Mouse (Mus musculus) kidney, adult 2 months (tissue): Measurements from ENCODE around the gene Hint1.

Experiments used
- CTCF ChIP-seq: fragments of 200-500 bp; conservative IDR thresholded peaks from 2 replicates; pipeline ENCODE4 v1.5.1; 2011; ENCODE audit warnings: low read depth, mild to moderate bottlenecking, control low read depth, low read length, moderate library complexity, mixed read lengths; ENCODE audit not compliant: insufficient read depth, insufficient read length
- POLR2A ChIP-seq: fragments of 200-500 bp; IDR thresholded peaks from one replicate; pipeline ENCODE4 v1.6.1; 2011; ENCODE audit warnings: low read depth, low read length, control low read depth

DNA sequence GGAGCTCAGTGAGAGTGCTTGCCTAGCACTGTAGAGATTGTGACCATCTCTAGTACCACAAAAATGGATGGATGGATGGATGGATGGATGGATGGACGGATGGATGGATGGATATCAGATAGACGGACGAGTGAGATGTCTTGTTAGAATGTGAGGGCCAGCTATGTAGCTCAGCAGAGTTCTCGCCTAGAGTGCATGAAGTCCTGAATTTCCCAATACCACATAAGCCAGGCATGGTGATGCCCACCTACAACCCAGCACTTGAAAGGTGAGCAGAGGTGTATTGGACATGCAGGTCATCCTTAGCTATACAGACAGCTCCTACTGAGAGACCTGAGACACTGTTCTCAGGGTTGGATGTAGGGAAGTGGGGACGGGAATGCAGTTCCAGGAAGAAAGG is 25.2 kb downstream of the Hint1 start:
- TF ChIP-seq CTCF (no peak), POLR2A (no peak)
